Mouse (Mus musculus) liver, embryonic 12.5 days (tissue): ENCODE results near the gene Olfr1393. TPM values are rescaled to one million over a fixed set of nuclear protein-coding genes. Genes with fewer than 3 reads are reported as not detected.
A peak's percentile ranks its signal among the peaks of the same experiment; 100 is the strongest.

Source experiments
- ATAC-seq: fragments of 200-750 bp; cut with Nextera tagmentation; 2 replicates; pipeline ENCODE4 v1.8.0; 2017; ENCODE audit warnings: moderate number of reproducible peaks, mild to moderate bottlenecking, moderate library complexity
- H3K27ac ChIP-seq: fragments of 300-500 bp; sonication (generic); 2 replicates; pipeline ENCODE4 v1.5.1; 2016; ENCODE audit warnings: mild to moderate bottlenecking
- H3K27me3 ChIP-seq: fragments of 300-500 bp; sonication (generic); replicated peaks from 2 replicates; pipeline ENCODE4 v1.6.1; 2016; ENCODE audit warnings: mild to moderate bottlenecking, moderate library complexity
- H3K36me3 ChIP-seq: fragments of 300-500 bp; sonication (generic); 2 replicates; pipeline ENCODE4 v1.6.1; 2016; ENCODE audit warnings: mild to moderate bottlenecking, moderate library complexity
- H3K4me1 ChIP-seq: fragments of 300-500 bp; sonication (generic); 2 replicates; pipeline ENCODE4 v1.6.1; 2016
- H3K4me2 ChIP-seq: fragments of 300-500 bp; sonication (generic); 2 replicates; pipeline ENCODE4 v1.6.1; 2016; ENCODE audit warnings: mild to moderate bottlenecking, moderate library complexity
- H3K4me3 ChIP-seq: fragments of 300-500 bp; sonication (generic); 2 replicates; pipeline ENCODE4 v1.5.1; 2016; ENCODE audit warnings: mild to moderate bottlenecking, moderate library complexity
- H3K9ac ChIP-seq: fragments of 300-500 bp; sonication (generic); 2 replicates; pipeline ENCODE4 v1.6.1; 2016; ENCODE audit warnings: mild to moderate bottlenecking, moderate library complexity
- H3K9me3 ChIP-seq: fragments of 300-500 bp; sonication (generic); replicated peaks from 2 replicates; pipeline ENCODE4 v1.6.1; 2016; ENCODE audit warnings: mild to moderate bottlenecking, moderate library complexity
- WGBS: fragments of 180-500 bp; shearing (Covaris S2); methylation state at CpG from one replicate; pipeline ENCODE4 v1.1.7; 2016; ENCODE audit not compliant: insufficient replicate concordance; 5-methylcytosine and 5-hydroxymethylcytosine counted together
- polyA plus RNA-seq: library from polyadenylated mRNA; unstranded; fragments of >200 nt; fragmentation: Nextera tagmentation; extraction: Ambion mirVana; gene quantifications from 2 replicates; pipeline ENCODE4 v1.2.1, GENCODE M21; 2016

The Olfr1393 gene
- polyA plus RNA-seq, 1 experiment from 2014 or later: 0.05 TPM

- H3K4me2 ChIP-seq: peak overlapping the region; percentile 91
- 15% methylated on average over 7 of the region's 7 CpGs for WGBS
- H3K4me1 ChIP-seq: peaks cover 76% of the 10 kb centered on the region
- ATAC-seq: no peak
- no peaks in the 10 kb centered on the region for H3K9me3 ChIP-seq
- H3K27me3 ChIP-seq: no peaks in the 10 kb centered on the region
- H3K27ac ChIP-seq: peak overlapping the region; percentile 95
- no peaks in the 10 kb centered on the region for H3K36me3 ChIP-seq
- peak overlapping the region; percentile 71 for H3K4me3 ChIP-seq
- H3K9ac ChIP-seq: no peak overlapping the region
Measured at GRCm38 (mm10) chr11:49245176-49245575, 32.9 kb upstream of the Olfr1393 start.

- peak overlapping the region; percentile 91 for H3K4me2 ChIP-seq
- peak overlapping the region; percentile 71 for H3K4me3 ChIP-seq
- H3K4me1 ChIP-seq: peaks cover 80% of the 10 kb centered on the region
- WGBS: 12% methylated on average over 12 of the region's 12 CpGs
- H3K36me3 ChIP-seq: no peaks in the 10 kb centered on the region
- no peaks in the 10 kb centered on the region for H3K9me3 ChIP-seq
- H3K27ac ChIP-seq: peak overlapping the region; percentile 95
- H3K27me3 ChIP-seq: no peaks in the 10 kb centered on the region
- no peak for ATAC-seq
- H3K9ac ChIP-seq: peak overlapping the region; percentile 37
Measured at GRCm38 (mm10) chr11:49245634-49246415, 32.3 kb upstream of the Olfr1393 start.

GRCm38 (mm10) chr11:49246523-49246922 is 31.6 kb upstream of the Olfr1393 start:
- Histone ChIP-seq H3K9ac (no peak overlapping the region; the same call in 1 of the 2 replicates), H3K9me3 (no peaks in the 10 kb centered on the region), H3K27ac (peak overlapping the region; percentile 95), H3K4me1 (peaks cover 85% of the 10 kb centered on the region), H3K27me3 (no peaks in the 10 kb centered on the region), H3K4me3 (peak overlapping the region; percentile 71; the same call in 1 of the 2 replicates), H3K36me3 (no peaks in the 10 kb centered on the region), H3K4me2 (peak overlapping the region; percentile 91)
- 71% methylated on average over 4 of the region's 4 CpGs for whole genome bisulfite sequencing
- ATAC-seq: no peak

- peak overlapping the region; percentile 91 for H3K4me2 ChIP-seq
- peaks cover 6% of the 10 kb centered on the region for H3K36me3 ChIP-seq
- H3K27ac ChIP-seq: peak overlapping the region; percentile 17
- 61% methylated on average over 2 of the region's 2 CpGs for WGBS
- H3K27me3 ChIP-seq: no peaks in the 10 kb centered on the region
- ATAC-seq: no peak
- H3K4me3 ChIP-seq: 0 out of 2 replicates have a peak overlapping the region, but pooled peaks have one; percentile 71
- peak overlapping the region; percentile 5; the same call in 1 of the 2 replicates for H3K9ac ChIP-seq
- H3K9me3 ChIP-seq: no peaks in the 10 kb centered on the region
- H3K4me1 ChIP-seq: peaks cover 90% of the 10 kb centered on the region
Measured at GRCm38 (mm10) chr11:49247255-49247654, 30.8 kb upstream of the Olfr1393 start.

- peaks cover 90% of the 10 kb centered on the region for H3K4me1 ChIP-seq
- no peak overlapping the region for H3K9ac ChIP-seq
- H3K36me3 ChIP-seq: peaks cover 15% of the 10 kb centered on the region
- no peaks in the 10 kb centered on the region for H3K9me3 ChIP-seq
- no peak for ATAC-seq
- peak overlapping the region; percentile 94 for H3K27ac ChIP-seq
- WGBS: 60% methylated on average over 6 of the region's 6 CpGs
- H3K27me3 ChIP-seq: no peaks in the 10 kb centered on the region
- H3K4me3 ChIP-seq: no peak overlapping the region
- peak overlapping the region; percentile 90 for H3K4me2 ChIP-seq
Measured at GRCm38 (mm10) chr11:49248226-49248973, 29.7 kb upstream of the Olfr1393 start.

- ATAC-seq: no peak
- 68% methylated on average over 6 of the region's 6 CpGs for WGBS
- Histone ChIP-seq H3K4me3 (no peak overlapping the region), H3K36me3 (peaks cover 23% of the 10 kb centered on the region), H3K9ac (peak overlapping the region; percentile 95), H3K9me3 (no peaks in the 10 kb centered on the region), H3K27ac (peak overlapping the region; percentile 94), H3K4me1 (peaks cover 96% of the 10 kb centered on the region), H3K4me2 (peak overlapping the region; percentile 90), H3K27me3 (no peaks in the 10 kb centered on the region)
Measured at GRCm38 (mm10) chr11:49248974-49249700, 29.0 kb upstream of the Olfr1393 start.

GRCm38 (mm10) chr11:49249811-49250421 is 28.2 kb upstream of the Olfr1393 start:
- H3K36me3 ChIP-seq: peaks cover 30% of the 10 kb centered on the region
- H3K4me3 ChIP-seq: peak overlapping the region; percentile 86
- peaks cover 97% of the 10 kb centered on the region for H3K4me1 ChIP-seq
- WGBS: 11% methylated on average over 10 of the region's 10 CpGs
- no peaks in the 10 kb centered on the region for H3K9me3 ChIP-seq
- H3K4me2 ChIP-seq: peak overlapping the region; percentile 90
- no peaks in the 10 kb centered on the region for H3K27me3 ChIP-seq
- H3K9ac ChIP-seq: peak overlapping the region; percentile 95
- ATAC-seq: peak; percentile 17
- peak overlapping the region; percentile 94 for H3K27ac ChIP-seq

- peak; percentile 96 for ATAC-seq
- H3K9ac ChIP-seq: peak overlapping the region; percentile 95
- H3K4me3 ChIP-seq: peak overlapping the region; percentile 86
Measured at GRCm38 (mm10) chr11:49250422-49251379, 27.4 kb upstream of the Olfr1393 start.

GRCm38 (mm10) chr11:49251380-49251761 is 26.7 kb upstream of the Olfr1393 start:
- Histone ChIP-seq H3K36me3 (peaks cover 45% of the 10 kb centered on the region), H3K9ac (peak overlapping the region; percentile 95), H3K27ac (peak overlapping the region; percentile 94), H3K27me3 (no peaks in the 10 kb centered on the region), H3K9me3 (no peaks in the 10 kb centered on the region), H3K4me3 (peak overlapping the region; percentile 86), H3K4me2 (peak overlapping the region; percentile 90), H3K4me1 (peaks cover 87% of the 10 kb centered on the region)
- WGBS: 28% methylated on average over 7 of the region's 7 CpGs
- no peak for ATAC-seq

More at GRCm38 (mm10) chr11:49250422-49251379, 27.4 kb upstream of the Olfr1393 start:
- Histone ChIP-seq H3K27me3 (no peaks in the 10 kb centered on the region), H3K36me3 (peaks cover 38% of the 10 kb centered on the region), H3K4me1 (peaks cover 91% of the 10 kb centered on the region), H3K27ac (peak overlapping the region; percentile 94), H3K9me3 (no peaks in the 10 kb centered on the region), H3K4me2 (peak overlapping the region; percentile 90)
- 2% methylated on average over 45 of the region's 45 CpGs for WGBS

GRCm38 (mm10) chr11:49252048-49252447 is 26.1 kb upstream of the Olfr1393 start:
- H3K4me3 ChIP-seq: peak overlapping the region; percentile 86

More at GRCm38 (mm10) chr11:49252048-49252447, 26.1 kb upstream of the Olfr1393 start:
- Histone ChIP-seq H3K36me3 (peaks cover 52% of the 10 kb centered on the region), H3K9ac (peak overlapping the region; percentile 95), H3K27me3 (no peaks in the 10 kb centered on the region), H3K27ac (peak overlapping the region; percentile 94), H3K4me2 (peak overlapping the region; percentile 90), H3K9me3 (no peaks in the 10 kb centered on the region), H3K4me1 (peaks cover 86% of the 10 kb centered on the region)
- WGBS: 66% methylated on average over 5 of the region's 5 CpGs
- no peak for ATAC-seq
